Mouse (Mus musculus) spleen, adult 2 months (tissue): ENCODE measurements around the gene Rnf216.

Source experiments
- CTCF ChIP-seq: fragments of 200-500 bp; IDR thresholded peaks from 2 replicates; pipeline ENCODE4 v1.5.1; 2011; ENCODE audit warnings: mild to moderate bottlenecking, inconsistent platforms; ENCODE audit not compliant: insufficient read depth, insufficient read length, insufficient replicate concordance; ENCODE audit errors: extremely low read depth
- POLR2A ChIP-seq: fragments of 200-500 bp; IDR thresholded peaks from 2 replicates; pipeline ENCODE4 v1.6.1; 2011; ENCODE audit warnings: low read depth, low read length, inconsistent platforms

- no peak for TF ChIP-seq CTCF
- TF ChIP-seq POLR2A: no peak
Measured at GRCm38 (mm10) chr5:143058208-143058607, 54.6 kb downstream of the Rnf216 start.
